Mouse (Mus musculus): Measurements from ENCODE around the gene Bfsp2. TPM values are rescaled to one million over a fixed set of nuclear protein-coding genes. Genes with fewer than 3 reads are reported as not detected.
A peak's percentile ranks its signal among the peaks of the same experiment; 100 is the strongest.

Gene Bfsp2
- total and polyA plus RNA-seq, 2 experiments from 2014 or later = 2.4 to 2.6 TPM

DNA sequence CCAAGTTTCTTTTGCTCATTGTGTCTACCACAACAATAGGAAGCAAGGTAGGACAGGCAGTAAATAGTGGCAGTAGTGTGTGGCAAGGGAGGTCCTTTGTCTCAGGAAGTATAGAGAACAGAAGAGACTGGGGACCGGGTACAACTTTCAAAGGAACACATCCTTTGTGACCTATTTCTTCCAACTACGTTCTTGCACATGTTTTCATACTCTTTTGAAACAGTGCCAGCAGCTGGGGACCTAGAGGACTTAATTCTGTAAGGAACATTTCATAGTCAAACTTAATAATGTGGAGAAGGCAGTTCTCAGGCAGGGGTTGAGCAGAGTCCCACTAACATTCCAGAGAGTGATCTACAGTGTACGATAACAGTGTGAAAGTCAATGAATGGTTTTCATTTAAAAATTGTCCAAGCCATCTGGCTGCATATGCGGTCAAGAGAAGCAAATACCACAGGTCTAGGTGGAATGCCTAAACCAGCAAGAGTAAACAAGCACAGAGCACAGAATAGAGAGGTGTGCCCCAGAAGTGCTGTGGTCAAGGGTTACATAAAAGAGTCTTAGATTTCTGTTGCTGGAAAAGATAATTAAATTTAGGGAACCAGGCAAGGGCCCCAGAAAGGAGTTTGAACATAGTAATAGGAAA lies 76.8 kb downstream of the Bfsp2 start:
- DNase-seq (no peak), ATAC-seq (no peak)
- TF ChIP-seq CTCF (IDR thresholded peaks at IDR 0.05; ENCODE audit: low read depth) = no peak
- Histone ChIP-seq H3K36me3 (ENCODE audit: insufficient read depth) (no peaks in the 10 kb centered on the region), H3K9me3 (ENCODE audit: low read length) (no peaks in the 10 kb centered on the region), H3K27me3 (ENCODE audit: insufficient read depth, low read length) (no peaks in the 10 kb centered on the region), H3K9ac (no peak overlapping the region), H3K4me3 (ENCODE audit: low read depth, low read length) (no peak overlapping the region), H3K27ac (ENCODE audit: low read depth, low read length) (no peak overlapping the region), H3K4me1 (ENCODE audit: insufficient read depth) (0 out of 2 replicates have a peak, but pooled peaks cover 2% of the 10 kb centered on the region), H3K4me2 (ENCODE audit: low read depth) (no peak overlapping the region)
- WGBS = 63% methylated on average over 4 of the region's 4 CpGs

DNA sequence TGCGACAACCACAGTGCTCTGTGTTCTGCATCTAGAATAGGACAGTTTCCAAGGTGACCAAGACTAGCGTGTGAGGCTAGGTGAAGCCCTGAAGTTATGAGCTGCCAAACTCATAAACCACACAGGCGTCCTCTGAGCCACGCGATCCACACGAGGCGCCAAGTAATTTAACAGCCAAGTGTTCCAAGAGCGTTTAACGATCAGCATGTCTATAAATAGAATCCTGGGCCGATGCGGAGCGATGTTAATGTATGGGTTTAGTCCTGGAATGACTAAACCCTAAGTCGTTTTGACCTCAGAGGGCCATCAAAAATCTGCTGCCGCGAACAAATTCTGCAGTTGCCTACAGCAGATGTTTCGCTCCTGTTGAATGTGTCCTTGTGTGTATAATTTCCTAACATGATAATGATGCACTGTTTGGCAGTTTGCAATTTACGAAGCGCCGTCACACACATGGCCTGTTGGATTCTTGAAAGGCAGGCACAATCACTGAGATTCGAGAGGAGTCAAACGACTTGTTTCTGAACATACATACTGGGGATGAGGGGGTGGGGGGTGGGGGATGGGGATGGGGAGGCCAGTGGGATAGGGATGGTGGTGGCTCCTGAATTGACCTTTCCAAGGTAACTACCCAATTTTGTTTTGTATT lies 81.6 kb downstream of the Bfsp2 start:
- Histone ChIP-seq H3K27ac (ENCODE audit: low read depth, low read length) (peak overlapping the region; percentile 50; the same call in 1 of the 2 replicates), H3K27me3 (ENCODE audit: insufficient read depth, low read length) (no peaks in the 10 kb centered on the region), H3K9me3 (ENCODE audit: low read length) (no peaks in the 10 kb centered on the region), H3K4me3 (ENCODE audit: low read depth, low read length) (no peak overlapping the region), H3K9ac (no peak overlapping the region), H3K4me1 (ENCODE audit: insufficient read depth) (0 out of 2 replicates have a peak, but pooled peaks cover 4% of the 10 kb centered on the region), H3K36me3 (ENCODE audit: insufficient read depth) (no peaks in the 10 kb centered on the region), H3K4me2 (ENCODE audit: low read depth) (peak overlapping the region; percentile 29)
- ATAC-seq = peak; percentile 74
- 32% methylated on average over 21 of the region's 21 CpGs for WGBS
- DNase-seq = peak; percentile 77
- TF ChIP-seq CTCF (IDR thresholded peaks at IDR 0.05; ENCODE audit: low read depth) = no peak

DNA sequence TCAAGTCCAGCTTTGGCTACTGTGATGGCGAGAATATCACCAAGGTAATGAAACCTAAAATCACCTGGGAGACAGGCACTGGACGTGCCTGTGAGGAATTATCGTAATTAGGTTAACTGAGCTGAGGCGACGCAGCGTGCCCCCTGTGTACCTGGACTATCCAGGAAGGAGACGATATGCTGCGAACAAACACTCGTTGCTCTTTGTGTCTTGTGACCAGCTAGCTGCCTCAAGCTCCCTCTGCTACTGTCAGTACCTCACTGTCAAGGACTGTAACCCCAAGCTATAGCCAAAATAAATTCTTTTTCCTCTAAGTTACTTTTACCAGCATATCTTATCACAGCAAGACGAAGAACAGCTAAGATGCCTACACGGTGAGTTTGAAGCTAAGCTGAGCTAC lies 87.0 kb downstream of the Bfsp2 start:
- TF ChIP-seq CTCF (IDR thresholded peaks at IDR 0.05; ENCODE audit: low read depth) = no peak
- Histone ChIP-seq H3K27ac (ENCODE audit: low read depth, low read length) (no peak overlapping the region), H3K9ac (no peak overlapping the region), H3K36me3 (ENCODE audit: insufficient read depth) (no peaks in the 10 kb centered on the region), H3K4me2 (ENCODE audit: low read depth) (no peak overlapping the region), H3K9me3 (ENCODE audit: low read length) (no peaks in the 10 kb centered on the region), H3K4me3 (ENCODE audit: low read depth, low read length) (no peak overlapping the region), H3K27me3 (ENCODE audit: insufficient read depth, low read length) (no peaks in the 10 kb centered on the region), H3K4me1 (ENCODE audit: insufficient read depth) (no peaks in the 10 kb centered on the region)
- ATAC-seq (no peak), DNase-seq (no peak)
- WGBS = 93% methylated on average over 11 of the region's 11 CpGs

DNA sequence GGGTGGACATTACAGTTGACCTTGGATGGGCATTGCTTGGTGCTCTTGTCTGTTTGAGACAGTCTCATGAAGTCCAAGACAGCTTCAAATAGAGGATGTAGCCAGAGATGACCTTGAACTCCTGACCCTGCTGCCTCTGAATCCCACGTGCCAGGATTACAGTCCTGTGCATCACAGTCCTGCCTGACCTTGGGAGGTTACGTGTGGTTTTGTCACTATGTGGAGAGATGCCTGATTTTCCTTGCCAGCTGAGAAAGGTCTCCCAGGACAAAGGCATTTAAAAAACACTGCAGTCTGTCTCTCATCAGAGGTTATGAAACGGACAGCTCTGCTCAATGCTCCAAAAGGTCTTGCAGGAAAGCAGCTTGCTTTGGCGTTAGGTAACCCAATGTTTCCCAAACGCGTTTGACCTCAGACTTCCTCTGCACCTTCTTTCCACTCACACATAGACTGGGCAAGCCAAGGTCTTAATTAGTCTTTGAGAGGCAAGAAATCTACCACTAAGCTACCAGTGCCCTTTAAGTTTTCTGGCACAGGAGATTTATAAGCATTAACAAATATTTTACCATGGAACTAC lies 88.3 kb downstream of the Bfsp2 start:
- Histone ChIP-seq H3K4me2 (ENCODE audit: low read depth) (no peak overlapping the region), H3K27ac (ENCODE audit: low read depth, low read length) (no peak overlapping the region), H3K9ac (no peak overlapping the region), H3K4me3 (ENCODE audit: low read depth, low read length) (no peak overlapping the region), H3K36me3 (ENCODE audit: insufficient read depth) (no peaks in the 10 kb centered on the region), H3K27me3 (ENCODE audit: insufficient read depth, low read length) (no peaks in the 10 kb centered on the region), H3K9me3 (ENCODE audit: low read length) (no peaks in the 10 kb centered on the region), H3K4me1 (ENCODE audit: insufficient read depth) (no peaks in the 10 kb centered on the region; the same call in none of the 2 replicates)
- 71% methylated on average over 6 of the region's 6 CpGs for WGBS
- no peak for TF ChIP-seq CTCF (IDR thresholded peaks at IDR 0.05; ENCODE audit: low read depth)
- DNase-seq (no peak), ATAC-seq (no peak)

DNA sequence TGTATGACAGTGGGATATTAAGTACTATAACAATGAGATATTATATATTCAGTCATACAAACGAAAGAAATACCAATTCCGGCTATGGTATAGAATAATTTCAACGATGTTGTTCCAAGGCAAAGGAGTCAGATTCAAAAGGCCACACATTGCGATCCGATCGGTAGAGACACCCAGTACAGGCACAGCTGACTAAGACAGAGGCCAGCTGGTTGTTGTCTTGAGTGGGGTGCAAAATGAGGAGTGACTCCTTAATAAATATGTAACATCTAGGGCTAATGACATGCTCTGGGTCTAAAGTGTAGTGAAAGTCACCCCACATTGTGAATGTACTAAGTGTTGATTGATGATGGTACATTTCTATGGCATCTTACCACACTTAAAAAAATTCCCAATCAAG lies 91.0 kb downstream of the Bfsp2 start:
- TF ChIP-seq CTCF (IDR thresholded peaks at IDR 0.05; ENCODE audit: low read depth) = no peak
- 91% methylated on average over 6 of the region's 6 CpGs for WGBS
- no peak for ATAC-seq
- H3K4me3 ChIP-seq (ENCODE audit: low read depth, low read length) = no peak overlapping the region
- no peaks in the 10 kb centered on the region for H3K36me3 ChIP-seq (ENCODE audit: insufficient read depth)
- no peak overlapping the region for H3K4me2 ChIP-seq (ENCODE audit: low read depth)
- no peak overlapping the region for H3K9ac ChIP-seq
- no peaks in the 10 kb centered on the region for H3K9me3 ChIP-seq (ENCODE audit: low read length)
- no peak for DNase-seq
- no peaks in the 10 kb centered on the region for H3K27me3 ChIP-seq (ENCODE audit: insufficient read depth, low read length)
- H3K4me1 ChIP-seq (ENCODE audit: insufficient read depth) = no peaks in the 10 kb centered on the region; the same call in none of the 2 replicates
- no peak overlapping the region for H3K27ac ChIP-seq (ENCODE audit: low read depth, low read length)

DNA sequence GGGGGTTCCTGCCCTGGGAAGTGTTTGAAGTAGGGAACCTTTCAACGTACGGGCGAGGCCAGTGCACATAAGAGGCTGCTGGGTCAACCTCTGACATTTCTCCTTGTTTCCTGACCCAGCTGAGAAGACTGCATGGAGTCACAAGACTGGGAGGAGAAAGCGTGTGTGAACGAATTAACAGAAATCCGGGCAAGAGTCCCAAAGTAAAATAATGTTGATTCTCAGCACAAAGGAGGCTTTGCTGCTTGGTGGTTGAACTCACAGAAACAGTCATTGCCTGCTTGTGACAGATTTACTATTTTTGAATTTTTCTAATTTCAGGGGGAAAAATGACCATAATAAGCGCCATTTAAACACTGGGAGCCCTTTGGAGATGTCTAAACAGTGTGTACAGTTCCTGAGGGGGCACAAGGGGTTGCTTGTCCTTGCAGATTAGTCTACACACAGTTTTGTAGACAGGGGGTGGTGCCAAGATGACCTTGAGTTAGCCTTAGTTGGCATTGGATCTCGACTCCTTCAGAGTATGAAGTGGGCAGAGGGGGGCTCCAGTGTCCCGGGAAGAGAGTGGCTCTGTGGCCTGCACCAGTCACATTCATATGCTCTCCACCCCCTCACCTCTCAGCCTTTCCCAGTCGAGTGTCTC lies 93.1 kb downstream of the Bfsp2 start:
- no peak overlapping the region for H3K9ac ChIP-seq
- ATAC-seq = no peak
- WGBS = 60% methylated on average over 10 of the region's 10 CpGs
- H3K4me1 ChIP-seq (ENCODE audit: insufficient read depth) = no peaks in the 10 kb centered on the region; the same call in none of the 2 replicates
- H3K9me3 ChIP-seq (ENCODE audit: low read length) = no peaks in the 10 kb centered on the region
- TF ChIP-seq CTCF (IDR thresholded peaks at IDR 0.05; ENCODE audit: low read depth) = no peak
- no peak for DNase-seq
- H3K4me3 ChIP-seq (ENCODE audit: low read depth, low read length) = no peak overlapping the region
- H3K27me3 ChIP-seq (ENCODE audit: insufficient read depth, low read length) = no peaks in the 10 kb centered on the region
- H3K27ac ChIP-seq (ENCODE audit: low read depth, low read length) = no peak overlapping the region
- H3K36me3 ChIP-seq (ENCODE audit: insufficient read depth) = no peaks in the 10 kb centered on the region
- H3K4me2 ChIP-seq (ENCODE audit: low read depth) = no peak overlapping the region

DNA sequence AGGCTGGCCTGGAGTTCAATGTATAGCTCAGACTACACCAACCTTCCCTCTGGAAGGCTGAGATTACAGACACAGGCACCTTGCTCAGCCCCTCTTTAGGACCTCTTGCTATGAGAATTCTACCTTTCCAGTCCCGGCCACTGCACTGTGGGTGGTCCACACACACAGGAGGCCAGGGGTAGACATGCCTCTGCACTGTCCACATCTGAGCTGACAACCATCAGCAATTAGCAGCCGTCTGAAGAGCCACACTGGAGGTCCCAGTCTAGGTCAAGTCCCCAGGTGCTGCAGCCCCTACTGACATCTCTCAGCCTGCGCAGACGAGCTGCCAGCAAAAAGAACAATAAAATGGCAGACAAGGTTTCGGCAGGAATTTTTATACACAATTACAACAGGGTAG lies 93.6 kb downstream of the Bfsp2 start:
- 48% methylated on average over 5 of the region's 5 CpGs for WGBS
- no peak overlapping the region for H3K9ac ChIP-seq
- DNase-seq = no peak

More for the DNA sequence above, 93.6 kb downstream of the Bfsp2 start:
- Histone ChIP-seq H3K4me1 (ENCODE audit: insufficient read depth) (no peaks in the 10 kb centered on the region; the same call in none of the 2 replicates), H3K9me3 (ENCODE audit: low read length) (no peaks in the 10 kb centered on the region), H3K4me3 (ENCODE audit: low read depth, low read length) (no peak overlapping the region), H3K27ac (ENCODE audit: low read depth, low read length) (no peak overlapping the region), H3K27me3 (ENCODE audit: insufficient read depth, low read length) (no peaks in the 10 kb centered on the region), H3K4me2 (ENCODE audit: low read depth) (no peak overlapping the region), H3K36me3 (ENCODE audit: insufficient read depth) (no peaks in the 10 kb centered on the region)
- no peak for TF ChIP-seq CTCF (IDR thresholded peaks at IDR 0.05; ENCODE audit: low read depth)
- ATAC-seq = no peak

Measured in forebrain, postnatal 0 days (tissue).